Mouse (Mus musculus) heart, adult 2 months (tissue): Measurements from ENCODE around the gene Zfp710. TPM values are rescaled to one million over a fixed set of nuclear protein-coding genes. Genes with fewer than 3 reads are reported as not detected.
"Not testable (repeated sequence)": the region's sequence is repeated elsewhere in the genome, so short reads cannot be mapped to it uniquely, and the experiment has no call there.

Experiments used
- DNase-seq, 2 experiments: peaks; one replicate each; pipeline ENCODE4 v3.0.0; 2021
- H3K27ac ChIP-seq: fragments of 200-600 bp; 2 replicates; pipeline ENCODE4 v1.8.1; 2022
- H3K27me3 ChIP-seq: fragments of 200-500 bp; 2 replicates; pipeline ENCODE4 v1.6.1; 2012; ENCODE audit warnings: mild to moderate bottlenecking, low read length, inconsistent platforms, mixed read lengths; ENCODE audit not compliant: control insufficient read depth, insufficient read depth
- H3K36me3 ChIP-seq: fragments of 200-500 bp; 2 replicates; pipeline ENCODE4 v1.6.1; 2012; ENCODE audit warnings: low read length, inconsistent platforms; ENCODE audit not compliant: control insufficient read depth, insufficient read depth
- H3K4me1 ChIP-seq: fragments of 200-500 bp; 2 replicates; pipeline ENCODE4 v1.6.1; 2011; ENCODE audit warnings: low read length; ENCODE audit not compliant: control insufficient read depth, insufficient read depth
- H3K4me3 ChIP-seq: fragments of 200-600 bp; 2 replicates; pipeline ENCODE4 v1.8.1; 2022
- H3K79me2 ChIP-seq: fragments of 200-500 bp; replicated peaks from 2 replicates; pipeline ENCODE4 v1.6.1; 2012; ENCODE audit warnings: mild to moderate bottlenecking, inconsistent platforms, low read length, moderate library complexity, mixed read lengths; ENCODE audit not compliant: control insufficient read depth, insufficient read depth
- H3K9ac ChIP-seq: fragments of 200-500 bp; 2 replicates; pipeline ENCODE4 v1.6.1; 2012; ENCODE audit warnings: low read depth, mild to moderate bottlenecking, control low read depth, inconsistent platforms, low read length, mixed read lengths
- CTCF ChIP-seq: fragments of 200-600 bp; IDR thresholded peaks from 2 replicates; pipeline ENCODE4 v1.8.1; 2022; ENCODE audit warnings: antibody characterized with exemption, mild to moderate bottlenecking, moderate library complexity
- EP300 ChIP-seq: fragments of 200-500 bp; IDR thresholded peaks from 2 replicates; pipeline ENCODE4 v1.6.1; 2011; ENCODE audit warnings: low read depth, low read length, control low read depth; ENCODE audit not compliant: insufficient read depth
- POLR2A ChIP-seq: fragments of 200-500 bp; IDR thresholded peaks from 2 replicates; pipeline ENCODE4 v1.6.1; 2011; ENCODE audit warnings: mild to moderate bottlenecking, low read depth, low read length, control low read depth; ENCODE audit not compliant: insufficient read depth
- WGBS: fragments of 180-500 bp; shearing (Covaris S2); methylation state at CpG from one replicate; pipeline ENCODE4 v1.1.7; 2018; 5-methylcytosine and 5-hydroxymethylcytosine counted together
- intact Hi-C: fragments of 180-260 bp; cut with DNase I; formaldehyde crosslinking; loops from one replicate; pipeline ENCODE4 v1.15.1; 2025
- long read RNA-seq: library from polyadenylated mRNA; stranded (forward); transcript quantifications from one replicate; pipeline ENCODE4 v2.0.0, GENCODE M21; 2021
- polyA plus RNA-seq: library from polyadenylated mRNA; depleted of rRNA; stranded (reverse); fragments of >200 nt; gene quantifications from 2 replicates; pipeline ENCODE4 v1.2.3, GENCODE M21; 2012; rRNA removed
- total RNA-seq, 2 experiments: library from RNA; stranded (reverse); gene quantifications; 2 replicates each; pipeline ENCODE4 v1.2.3; 2021

Zfp710 gene
- 10 to 100 TPM; 26.9 to 32.2 TPM for total RNA-seq
- 33.4 and 35.5 TPM in 2 replicates for polyA plus RNA-seq
- long read RNA-seq, full-length matches to known transcripts: 5 of 14 reads
- long read RNA-seq, partial matches to known transcripts: 1 of 14 reads
- long read RNA-seq, other reads (novel, unspliced or antisense): 8 of 14 reads

- DNase-seq: peak; percentile 93 to 94
- H3K36me3 ChIP-seq: no peaks in the 10 kb centered on the region
- H3K4me1 ChIP-seq: peaks cover 5% of the 10 kb centered on the region
- peak within 1 kb of the TSS; percentile 98 for H3K27ac ChIP-seq
- H3K4me3 ChIP-seq: peak within 1 kb of the TSS; percentile 59
- TF ChIP-seq EP300: 0 out of 2 replicates have a peak, but pooled peaks have one; percentile 47
- TF ChIP-seq CTCF: peak; percentile 68
- peak; percentile 78 for TF ChIP-seq POLR2A
- peak within 1 kb of the TSS; percentile 95 for H3K9ac ChIP-seq
- intact Hi-C loops: loop anchor here (2.0 to 10.0 kb wide), 6 partner anchors 38 to 1323 kb away; partner anchors contain the start of genes Ap3s2, Arpin and Rps17
- no peaks in the 10 kb centered on the region for H3K27me3 ChIP-seq
- no peaks in the 10 kb centered on the region for H3K79me2 ChIP-seq
- WGBS: 4% methylated on average over 42 of the region's 42 CpGs
Observed at GRCm38 (mm10) chr7:80024521-80025390, at the start of gene Zfp710. Gene Zfp710 (plus strand): TSS chr7:80024814.

GRCm38 (mm10) chr7:79975316-79975715 is 49.3 kb upstream of the Zfp710 start:
- no peak overlapping the region for H3K27ac ChIP-seq

GRCm38 (mm10) chr7:79986717-79987116 is 37.9 kb upstream of the Zfp710 start:
- Histone ChIP-seq H3K4me3 (no peak overlapping the region), H3K4me1 (no peaks in the 10 kb centered on the region), H3K27me3 (no peaks in the 10 kb centered on the region), H3K27ac (no peak overlapping the region), H3K79me2 (no peaks in the 10 kb centered on the region), H3K36me3 (no peaks in the 10 kb centered on the region), H3K9ac (no peak overlapping the region)
- TF ChIP-seq POLR2A: no peak
- no peak for TF ChIP-seq CTCF
- TF ChIP-seq EP300: no peak
- no peak for DNase-seq
- 87% methylated on average over 7 of the region's 7 CpGs for WGBS
- intact Hi-C loops: no loop called here

More at GRCm38 (mm10) chr7:79975316-79975715, 49.3 kb upstream of the Zfp710 start:
- no peak overlapping the region for H3K9ac ChIP-seq
- DNase-seq: no peak
- TF ChIP-seq EP300: no peak
- no peak for TF ChIP-seq POLR2A
- no peak for TF ChIP-seq CTCF
- H3K4me3 ChIP-seq: no peak overlapping the region
- 82% methylated on average over 2 of the region's 2 CpGs for WGBS
- no peaks in the 10 kb centered on the region for H3K36me3 ChIP-seq
- H3K27me3 ChIP-seq: no peaks in the 10 kb centered on the region
- intact Hi-C loops: no loop called here
- no peaks in the 10 kb centered on the region for H3K79me2 ChIP-seq
- H3K4me1 ChIP-seq: no peaks in the 10 kb centered on the region

GRCm38 (mm10) chr7:79987745-79988144 is 36.9 kb upstream of the Zfp710 start:
- no peaks in the 10 kb centered on the region for H3K27me3 ChIP-seq
- H3K4me1 ChIP-seq: no peaks in the 10 kb centered on the region
- intact Hi-C loops: no loop called here
- DNase-seq: no peak
- no peak overlapping the region for H3K9ac ChIP-seq
- TF ChIP-seq EP300 (no peak), CTCF (no peak), POLR2A (no peak)
- no peaks in the 10 kb centered on the region for H3K36me3 ChIP-seq
- H3K4me3 ChIP-seq: no peak overlapping the region
- no peak overlapping the region for H3K27ac ChIP-seq
- WGBS: 55% methylated on average over 3 of the region's 3 CpGs
- no peaks in the 10 kb centered on the region for H3K79me2 ChIP-seq

- 80% methylated on average over 1 of the region's 1 CpGs for WGBS
- H3K27me3 ChIP-seq, H3K79me2 ChIP-seq, H3K9ac ChIP-seq, H3K4me1 ChIP-seq, DNase-seq, H3K27ac ChIP-seq, H3K4me3 ChIP-seq, H3K36me3 ChIP-seq, intact Hi-C loops: not testable (repeated sequence)
Observed at GRCm38 (mm10) chr7:79988466-79988865, 36.1 kb upstream of the Zfp710 start.

GRCm38 (mm10) chr7:79994476-79994875 is 30.1 kb upstream of the Zfp710 start:
- intact Hi-C loops: no loop called here
- TF ChIP-seq CTCF (peak; percentile 67), EP300 (no peak)
- H3K4me1 ChIP-seq: no peaks in the 10 kb centered on the region
- no peaks in the 10 kb centered on the region for H3K36me3 ChIP-seq
- no peak overlapping the region for H3K9ac ChIP-seq
- no peaks in the 10 kb centered on the region for H3K27me3 ChIP-seq
- 42% methylated on average over 8 of the region's 8 CpGs for WGBS
- H3K79me2 ChIP-seq: no peaks in the 10 kb centered on the region
- no peak overlapping the region for H3K27ac ChIP-seq
- DNase-seq: peak; percentile 28 to 41
- H3K4me3 ChIP-seq: no peak overlapping the region
